Mouse (Mus musculus): ENCODE results near the gene Dirc2.

GRCm38 (mm10) chr16:35652206-35652605 is 117.0 kb downstream of the Dirc2 start:
- no peak for TF ChIP-seq POLR2A (IDR thresholded peaks at IDR 0.05; ENCODE audit: insufficient read depth, low read depth, low read length)
- TF ChIP-seq CTCF (IDR thresholded peaks at IDR 0.05), result no peak
